Mouse (Mus musculus) G1E (cell line): Measurements from ENCODE around the gene Tra2b. TPM values are rescaled to one million over a fixed set of nuclear protein-coding genes. Genes with fewer than 3 reads are reported as not detected.

Experiments
- ATAC-seq: 2 replicates; pipeline ENCODE4 v1.8.0; 2016; ENCODE audit warnings: mild to moderate bottlenecking; ENCODE audit not compliant: insufficient number of reproducible peaks, poor library complexity, low FRiP score, severe bottlenecking; ENCODE audit errors: extremely low read depth
- DNase-seq: peaks from one replicate; pipeline ENCODE4 v3.0.0; 2012; ENCODE audit warnings: low spot score
- H3K27me3 ChIP-seq: 2 replicates; pipeline ENCODE4 v1.6.1; 2012; ENCODE audit warnings: mild to moderate bottlenecking, low read length, inconsistent platforms; ENCODE audit not compliant: insufficient read depth
- H3K36me3 ChIP-seq: replicated peaks from 2 replicates; pipeline ENCODE3; 2012; ENCODE audit warnings: mild to moderate bottlenecking, inconsistent platforms
- H3K4me1 ChIP-seq: 2 replicates; pipeline ENCODE4 v1.6.1; 2012; ENCODE audit warnings: low read depth, low read length, inconsistent platforms, mixed read lengths; ENCODE audit not compliant: insufficient read depth
- H3K4me3 ChIP-seq: 2 replicates; pipeline ENCODE4 v1.5.1; 2012; ENCODE audit warnings: low read depth, mild to moderate bottlenecking, inconsistent platforms, low read length, moderate library complexity, mixed read lengths
- H3K9me3 ChIP-seq: replicated peaks from 2 replicates; pipeline ENCODE4 v1.6.1; 2012; ENCODE audit warnings: inconsistent platforms
- CTCF ChIP-seq: IDR thresholded peaks from 2 replicates; pipeline ENCODE4 v1.5.1; 2012; ENCODE audit warnings: low read depth, low read length, inconsistent platforms, mixed read lengths
- GATA1 ChIP-seq: IDR thresholded peaks from 2 replicates; pipeline ENCODE4 v1.6.1; 2012; ENCODE audit warnings: borderline replicate concordance, low read length, inconsistent platforms, mixed read lengths
- GATA2 ChIP-seq: IDR thresholded peaks from 2 replicates; pipeline ENCODE4 v1.6.1; 2012; ENCODE audit warnings: low read depth, low read length, inconsistent platforms, borderline replicate concordance
- POLR2AphosphoS5 ChIP-seq: IDR thresholded peaks from 2 replicates; pipeline ENCODE4 v1.6.1; 2012; ENCODE audit warnings: low read depth, low read length, inconsistent platforms; ENCODE audit not compliant: insufficient replicate concordance
- TAL1 ChIP-seq: conservative IDR thresholded peaks from 2 replicates; pipeline ENCODE4 v1.6.1; 2012; ENCODE audit warnings: low read depth, low read length, inconsistent platforms, mixed read lengths
- polyA plus RNA-seq: library from polyadenylated mRNA; stranded (reverse); fragments of >175 nt; gene quantifications from 2 replicates; pipeline ENCODE4 v1.2.3, GENCODE M21; 2012
- total RNA-seq, 2 experiments: library from RNA; stranded (forward) in 1 of 2; stranded (reverse) in 1 of 2; fragments of 200-1000 nt in 1 of 2; fragments of >200 nt in 1 of 2; fragmentation: Nextera tagmentation in 1 of 2; gene quantifications; 2 replicates each; pipeline ENCODE4 v1.2.3; 2014 to 2017

The Tra2b gene
- total and polyA plus RNA-seq, 3 experiments: 95.9 to 499 (median 350) TPM

- no peaks in the 10 kb centered on the region for H3K36me3 ChIP-seq
- no peak overlapping the region for H3K4me3 ChIP-seq
- ATAC-seq (no peak), DNase-seq (no peak)
- no peaks in the 10 kb centered on the region for H3K4me1 ChIP-seq
- peaks cover 7% of the 10 kb centered on the region; the same call in 1 of the 2 replicates for H3K27me3 ChIP-seq
- TF ChIP-seq GATA2 (no peak), CTCF (no peak), POLR2AphosphoS5 (no peak), TAL1 (no peak), GATA1 (no peak)
- peaks cover 6% of the 10 kb centered on the region for H3K9me3 ChIP-seq
Measured at GRCm38 (mm10) chr16:22292394-22292793, 26.6 kb upstream of the Tra2b start.

GRCm38 (mm10) chr16:22289643-22290042 lies 23.8 kb upstream of the Tra2b start:
- H3K4me3 ChIP-seq: no peak overlapping the region
- peaks cover 6% of the 10 kb centered on the region; the same call in 1 of the 2 replicates for H3K27me3 ChIP-seq
- peaks cover 6% of the 10 kb centered on the region for H3K9me3 ChIP-seq
- ATAC-seq: no peak
- no peak for TF ChIP-seq GATA2
- no peak for TF ChIP-seq TAL1
- TF ChIP-seq POLR2AphosphoS5: no peak
- TF ChIP-seq GATA1: no peak
- H3K4me1 ChIP-seq: no peaks in the 10 kb centered on the region
- H3K36me3 ChIP-seq: no peaks in the 10 kb centered on the region
- DNase-seq: no peak

GRCm38 (mm10) chr16:22286996-22287395 lies 21.2 kb upstream of the Tra2b start:
- DNase-seq (no peak), ATAC-seq (no peak)
- H3K27me3 ChIP-seq: peaks cover 6% of the 10 kb centered on the region; the same call in 1 of the 2 replicates
- H3K4me1 ChIP-seq: no peaks in the 10 kb centered on the region
- H3K9me3 ChIP-seq: peaks cover 24% of the 10 kb centered on the region
- no peaks in the 10 kb centered on the region for H3K36me3 ChIP-seq
- no peak overlapping the region for H3K4me3 ChIP-seq
- TF ChIP-seq TAL1 (no peak), GATA2 (no peak), POLR2AphosphoS5 (no peak), GATA1 (no peak), CTCF (no peak)

GRCm38 (mm10) chr16:22276536-22276935 lies 10.7 kb upstream of the Tra2b start:
- peaks cover 13% of the 10 kb centered on the region; the same call in 1 of the 2 replicates for H3K9me3 ChIP-seq
- ATAC-seq: no peak

GRCm38 (mm10) chr16:22275142-22275541 lies 9.3 kb upstream of the Tra2b start:
- TF ChIP-seq POLR2AphosphoS5 (no peak), GATA1 (no peak), GATA2 (no peak), CTCF (no peak), TAL1 (no peak)
- DNase-seq: no peak
- Histone ChIP-seq H3K27me3 (peaks cover 3% of the 10 kb centered on the region; the same call in 1 of the 2 replicates), H3K9me3 (peaks cover 10% of the 10 kb centered on the region; the same call in 1 of the 2 replicates), H3K4me1 (peaks cover 9% of the 10 kb centered on the region), H3K36me3 (no peaks in the 10 kb centered on the region), H3K4me3 (no peak overlapping the region)
- no peak for ATAC-seq

More at GRCm38 (mm10) chr16:22276536-22276935, 10.7 kb upstream of the Tra2b start:
- no peaks in the 10 kb centered on the region for H3K36me3 ChIP-seq
- no peaks in the 10 kb centered on the region for H3K4me1 ChIP-seq
- H3K27me3 ChIP-seq: peaks cover 3% of the 10 kb centered on the region; the same call in 1 of the 2 replicates
- H3K4me3 ChIP-seq: no peak overlapping the region
- TF ChIP-seq GATA1 (no peak), GATA2 (no peak), TAL1 (no peak), CTCF (no peak), POLR2AphosphoS5 (no peak)
- no peak for DNase-seq

- Histone ChIP-seq H3K9me3 (peaks cover 8% of the 10 kb centered on the region; the same call in 1 of the 2 replicates), H3K27me3 (no peaks in the 10 kb centered on the region; the same call in 1 of the 2 replicates), H3K36me3 (no peaks in the 10 kb centered on the region), H3K4me1 (peaks cover 20% of the 10 kb centered on the region), H3K4me3 (no peak overlapping the region)
- DNase-seq (peak; percentile 50), ATAC-seq (no peak)
- TF ChIP-seq GATA1 (no peak), GATA2 (no peak), CTCF (no peak), TAL1 (no peak), POLR2AphosphoS5 (no peak)
Measured at GRCm38 (mm10) chr16:22270491-22270890, 4.7 kb upstream of the Tra2b start.
